Mouse (Mus musculus) frontal cortex, postnatal 10 days (tissue): ENCODE data around the gene Slc25a45.

Experiments
- DNase-seq, 2 experiments: peaks; one replicate each; pipeline ENCODE4 v3.0.0; 2022; ENCODE audit warnings: low spot score in 2 of 2, mixed read lengths in 1 of 2

The Slc25a45 gene

GRCm38 (mm10) chr19:5929634-5930596, 52.3 kb downstream of the Slc25a45 start:
- no peak for DNase-seq

- DNase-seq, result no peak
These were observed 57.7 kb downstream of the Slc25a45 start for GRCm38 (mm10) chr19:5935266-5935665.
